Mouse (Mus musculus) urinary bladder, postnatal 4 days (tissue): Measurements from ENCODE around the gene Kcnd1.

ENCODE experiments used
- DNase-seq, 2 experiments: peaks; one replicate each; pipeline ENCODE4 v3.0.0; 2021 to 2022; ENCODE audit warnings: low spot score in 2 of 2

Kcnd1 gene

GRCm38 (mm10) chrX:7859191-7859753, 37.2 kb downstream of the Kcnd1 start:
- DNase-seq, result no peak

- DNase-seq, result no peak
Measured at GRCm38 (mm10) chrX:7863181-7863580, 41.1 kb downstream of the Kcnd1 start.

GRCm38 (mm10) chrX:7864551-7864950, 42.5 kb downstream of the Kcnd1 start:
- no peak for DNase-seq

GRCm38 (mm10) chrX:7865343-7865742, 43.3 kb downstream of the Kcnd1 start:
- DNase-seq, result no peak

- no peak for DNase-seq
Measured at GRCm38 (mm10) chrX:7865786-7866185, 43.7 kb downstream of the Kcnd1 start.

GRCm38 (mm10) chrX:7867141-7867540, 45.1 kb downstream of the Kcnd1 start:
- DNase-seq, result no peak

- DNase-seq, result no peak
Measured at GRCm38 (mm10) chrX:7868506-7868905, 46.4 kb downstream of the Kcnd1 start.

GRCm38 (mm10) chrX:7869826-7870225, 47.7 kb downstream of the Kcnd1 start:
- DNase-seq, result no peak

GRCm38 (mm10) chrX:7878007-7878419, 55.9 kb downstream of the Kcnd1 start, which contains the start of gene Pim2:
Pim2 (plus strand) TSS chrX:7878262.
- peak; percentile 64 to 68 for DNase-seq

- no peak for DNase-seq
Measured at GRCm38 (mm10) chrX:7878495-7878894, 56.4 kb downstream of the Kcnd1 start.

- DNase-seq, result peak in 1 of 2 experiments; percentile 39
Measured at GRCm38 (mm10) chrX:7879819-7880218, 57.7 kb downstream of the Kcnd1 start.

- DNase-seq, result peak; percentile 77 to 79
Measured at GRCm38 (mm10) chrX:7883841-7884567, 61.9 kb downstream of the Kcnd1 start, which contains the start of gene Slc35a2. Slc35a2 (plus strand) TSS chrX:7884028.
